Mouse (Mus musculus) lung, adult 10 weeks (tissue): ENCODE data around the gene Bbof1. TPM values are rescaled to one million over a fixed set of nuclear protein-coding genes. Genes with fewer than 3 reads are reported as not detected.

Experiments
- polyA plus RNA-seq: library from polyadenylated mRNA; stranded (reverse); fragments of 350-450 nt; fragmentation: Illumina TruSeq; extraction: RNeasy Lipid Tissue Mini Kit (QIAGEN cat#74804); gene quantifications from one replicate; pipeline ENCODE4 v1.2.3, GENCODE M21; 2014; ENCODE audit warnings: low read depth, low replicate concordance; ENCODE audit not compliant: insufficient read depth

Gene Bbof1
- 3.9 TPM for polyA plus RNA-seq

DNA sequence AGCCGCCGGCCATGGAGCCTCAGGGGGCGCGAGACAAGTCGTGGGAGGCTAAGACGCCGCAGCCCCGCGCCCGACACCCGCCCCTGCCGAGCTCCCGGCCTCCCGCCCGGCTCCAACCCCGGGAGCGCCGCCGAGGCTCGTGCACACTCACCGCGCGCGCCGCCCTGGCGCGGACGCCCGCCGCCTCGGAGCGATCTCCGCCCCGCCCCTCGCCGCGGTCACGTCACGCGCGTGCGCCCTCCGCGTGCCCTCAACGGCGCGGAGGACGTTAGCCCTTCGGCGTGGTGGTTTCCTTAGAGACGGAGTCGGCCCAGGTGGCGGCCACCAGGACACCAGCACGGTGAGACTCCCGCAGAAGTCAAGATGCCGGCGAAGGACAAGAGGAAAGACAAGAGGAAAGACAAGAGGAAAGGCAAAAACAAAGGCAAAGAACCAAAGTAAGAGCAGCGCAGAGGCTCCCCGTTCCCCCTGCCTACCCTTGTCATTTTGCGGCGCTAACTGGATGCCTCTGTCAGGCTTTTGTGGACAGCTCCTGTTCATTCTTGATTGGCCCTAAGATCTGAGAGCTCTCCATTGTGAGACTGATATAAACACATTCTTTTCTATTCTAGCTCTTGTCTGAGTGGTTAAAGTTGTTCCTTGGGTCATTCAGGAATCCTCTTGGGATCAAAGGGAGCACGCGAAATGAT, at the start of gene Bbof1, which contains the start of gene Entpd5:
Gene Bbof1, plus strand, starts transcription at position 253 of the 689 bp plus-strand sequence.
Gene Entpd5, minus strand, starts transcription at position 211 of the 689 bp plus-strand sequence.

DNA sequence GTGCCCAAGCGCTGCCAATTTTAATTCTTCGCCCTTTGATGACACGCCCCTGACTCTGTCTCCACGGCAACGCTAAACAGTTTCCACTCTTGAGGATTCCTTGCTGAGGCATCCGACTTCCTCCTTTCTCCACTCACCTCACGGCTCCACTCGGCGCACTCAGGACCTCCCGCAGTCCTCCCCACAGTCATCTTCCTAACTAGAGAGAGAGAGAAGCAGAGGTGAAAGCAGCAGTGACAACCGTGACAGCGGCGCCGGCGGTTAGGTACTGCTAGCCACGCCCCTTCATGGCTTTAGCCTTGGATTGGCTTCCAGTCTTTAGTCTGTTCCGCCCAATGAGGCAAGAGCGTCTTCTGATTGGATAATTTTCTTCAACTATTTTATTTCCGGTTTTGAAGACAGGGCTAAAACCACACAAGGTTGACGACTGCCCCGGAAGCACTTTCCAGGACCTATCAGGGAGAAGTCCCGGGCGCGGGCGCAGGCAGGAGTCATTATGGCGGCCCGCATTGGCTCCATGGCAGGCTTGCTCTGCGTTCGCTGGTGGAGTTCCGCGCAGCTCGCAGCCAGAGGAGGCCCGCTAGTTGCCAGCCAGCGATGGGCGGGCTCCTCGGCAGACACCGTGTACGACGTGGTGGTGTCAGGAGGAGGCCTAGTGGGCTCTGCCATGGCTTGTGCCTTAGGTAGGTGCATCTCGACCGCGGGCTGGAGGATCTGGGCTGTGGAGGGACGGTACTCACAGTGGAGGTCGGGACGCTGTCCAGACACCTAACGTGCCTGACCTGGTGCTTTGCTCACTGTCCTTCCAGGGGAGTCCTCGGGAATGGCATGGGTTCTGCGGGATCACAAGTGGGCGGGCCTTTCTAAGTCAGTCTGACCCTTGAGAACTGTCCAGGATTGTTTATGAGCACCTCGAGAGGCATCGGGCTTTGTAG, 47.0 kb upstream of the Bbof1 start, which contains the start of the genes Coq6 and Fam161b:
Gene Coq6, plus strand, starts transcription at position 103 of the 935 bp plus-strand sequence.
Gene Fam161b, minus strand, starts transcription at position 279 of the 935 bp plus-strand sequence.

GRCm38 (mm10) chr12:84416834-84417604, 8.1 kb downstream of the Bbof1 start, which contains the start of gene Rnf113a2:
Gene Rnf113a2 (plus strand): TSS chr12:84417196.

GRCm38 (mm10) chr12:84450718-84451646, 42.1 kb downstream of the Bbof1 start, which contains the start of the genes Aldh6a1 and Lin52:
Gene Aldh6a1 (minus strand): TSS chr12:84451004.
Gene Lin52 (plus strand): TSS chr12:84451422.

Other genes with a start within 250 kb of the Bbof1 start
- 7.2 TPM for gene Elmsan1, start 190.2 kb upstream of the Bbof1 start, polyA plus RNA-seq
- gene Ptgr2, start 123.8 kb upstream of the Bbof1 start, polyA plus RNA-seq: 24.7 TPM
- gene Zfp410, start 92.2 kb upstream of the Bbof1 start, polyA plus RNA-seq: 23.1 TPM
- gene Coq6, start 47.4 kb upstream of the Bbof1 start, polyA plus RNA-seq: 16.8 TPM
- gene Fam161b, start 47.2 kb upstream of the Bbof1 start, polyA plus RNA-seq: 3.3 TPM
- gene Entpd5, start within 50 bp of the Bbof1 start, polyA plus RNA-seq: 11.4 TPM
- gene Rnf113a2, start 8.1 kb downstream of the Bbof1 start, polyA plus RNA-seq: 12.0 TPM
- 31.6 TPM for gene Aldh6a1, start 41.9 kb downstream of the Bbof1 start, polyA plus RNA-seq
- 15.5 TPM for gene Lin52, start 42.4 kb downstream of the Bbof1 start, polyA plus RNA-seq
- not detected for gene Vsx2, start 160.7 kb downstream of the Bbof1 start, polyA plus RNA-seq
- 9.5 TPM for gene Abcd4, start 208.3 kb downstream of the Bbof1 start, polyA plus RNA-seq
- not detected for gene Vrtn, start 231.9 kb downstream of the Bbof1 start, polyA plus RNA-seq